Mouse (Mus musculus) liver, postnatal 0 days (tissue): Measurements from ENCODE around the gene Spn.

Experiments used
- CTCF ChIP-seq: sonication (generic); IDR thresholded peaks from 2 replicates; pipeline ENCODE4 v1.5.1; 2016; ENCODE audit warnings: antibody characterized with exemption, low read depth
- EP300 ChIP-seq: IDR thresholded peaks from 2 replicates; pipeline ENCODE4 v1.6.1; 2016; ENCODE audit warnings: antibody characterized with exemption, low read depth, mild to moderate bottlenecking

- TF ChIP-seq CTCF (no peak), EP300 (no peak)
These were observed 38.7 kb downstream of the Spn start for GRCm38 (mm10) chr7:127098950-127099349.
